Mouse (Mus musculus) kidney, postnatal 0 days (tissue): ENCODE data around the gene Zfp451. TPM values are rescaled to one million over a fixed set of nuclear protein-coding genes. Genes with fewer than 3 reads are reported as not detected.

Experiments
- ATAC-seq: fragments of 200-750 bp; cut with Nextera tagmentation; replicated peaks from 2 replicates; pipeline ENCODE4 v1.8.0; 2017; ENCODE audit warnings: low read depth, moderate number of reproducible peaks, moderate TSS enrichment, moderate library complexity; ENCODE audit not compliant: low FRiP score
- DNase-seq: peaks from one replicate; pipeline ENCODE4 v3.0.0-alpha.2; 2016; ENCODE audit warnings: low spot score
- H3K27ac ChIP-seq: fragments of 300-500 bp; sonication (generic); 2 replicates; pipeline ENCODE4 v1.5.1; 2014; ENCODE audit warnings: mild to moderate bottlenecking
- H3K27me3 ChIP-seq: fragments of 300-500 bp; sonication (generic); 2 replicates; pipeline ENCODE4 v1.6.1; 2014; ENCODE audit warnings: low read length, mixed read lengths; ENCODE audit not compliant: insufficient read depth
- H3K36me3 ChIP-seq: fragments of 300-500 bp; sonication (generic); 2 replicates; pipeline ENCODE4 v1.6.1; 2014; ENCODE audit warnings: low read length, mixed read lengths; ENCODE audit not compliant: insufficient read depth
- H3K4me1 ChIP-seq: fragments of 300-500 bp; sonication (generic); replicated peaks from 2 replicates; pipeline ENCODE4 v1.6.1; 2014; ENCODE audit warnings: antibody characterized with exemption, low read length, mixed read lengths; ENCODE audit not compliant: insufficient read depth
- H3K4me2 ChIP-seq: fragments of 300-500 bp; sonication (generic); 2 replicates; pipeline ENCODE4 v1.6.1; 2014; ENCODE audit warnings: mild to moderate bottlenecking, low read length, moderate library complexity, mixed read lengths
- H3K4me3 ChIP-seq: fragments of 300-500 bp; sonication (generic); replicated peaks from 2 replicates; pipeline ENCODE4 v1.5.1; 2014; ENCODE audit warnings: low read depth, low read length
- H3K9ac ChIP-seq: fragments of 300-500 bp; sonication (generic); 2 replicates; pipeline ENCODE4 v1.6.1; 2014; ENCODE audit warnings: low read depth, low read length
- H3K9me3 ChIP-seq: fragments of 300-500 bp; sonication (generic); replicated peaks from 2 replicates; pipeline ENCODE4 v1.6.1; 2016; ENCODE audit warnings: low read length, inconsistent platforms, mixed read lengths
- CTCF ChIP-seq: IDR thresholded peaks from 2 replicates; pipeline ENCODE4 v1.5.1; 2016; ENCODE audit warnings: antibody characterized with exemption, low read depth, mild to moderate bottlenecking, moderate library complexity
- WGBS: fragments of 180-500 bp; shearing (Covaris S2); extraction: QIAGEN DNeasy Blood & Tissue Kit; methylation state at CpG from one replicate; pipeline ENCODE4 v1.1.7; 2014; 5-methylcytosine and 5-hydroxymethylcytosine counted together
- polyA plus RNA-seq: library from polyadenylated mRNA; unstranded; fragments of >200 nt; fragmentation: Nextera tagmentation; extraction: Ambion mirVana; gene quantifications from 2 replicates; pipeline ENCODE4 v1.2.1, GENCODE M21; 2015

The Zfp451 gene
- polyA plus RNA-seq, 1 experiment from 2014 or later: 15.5 TPM

DNA sequence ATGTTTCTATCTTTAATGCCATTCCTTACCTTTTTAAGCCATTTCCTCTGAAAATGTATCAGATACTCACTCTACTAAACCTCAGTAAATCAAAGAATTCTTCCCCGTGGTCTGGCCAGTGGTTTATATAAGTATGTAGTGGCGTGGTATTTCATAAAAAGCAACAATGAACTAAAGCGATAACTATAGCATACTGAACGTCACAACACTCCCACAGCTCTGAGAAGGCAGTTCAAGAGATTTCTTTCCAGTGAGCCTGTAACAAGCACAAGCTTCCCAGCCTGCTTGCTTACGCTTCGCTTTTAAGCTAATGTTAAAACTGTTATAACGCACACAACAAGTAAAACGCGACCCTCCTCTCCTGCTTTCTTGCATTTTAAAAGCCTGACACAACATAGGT is 42.3 kb downstream of the Zfp451 start:
- Histone ChIP-seq H3K4me2 (no peak overlapping the region), H3K27ac (no peak overlapping the region), H3K36me3 (peaks cover 37% of the 10 kb centered on the region), H3K4me3 (no peak overlapping the region), H3K9me3 (no peaks in the 10 kb centered on the region), H3K9ac (no peak overlapping the region), H3K27me3 (no peaks in the 10 kb centered on the region), H3K4me1 (peaks cover 2% of the 10 kb centered on the region; the same call in 1 of the 2 replicates)
- WGBS: 92% methylated on average over 9 of the region's 9 CpGs
- no peak for DNase-seq
- no peak for ATAC-seq
- TF ChIP-seq CTCF: no peak

DNA sequence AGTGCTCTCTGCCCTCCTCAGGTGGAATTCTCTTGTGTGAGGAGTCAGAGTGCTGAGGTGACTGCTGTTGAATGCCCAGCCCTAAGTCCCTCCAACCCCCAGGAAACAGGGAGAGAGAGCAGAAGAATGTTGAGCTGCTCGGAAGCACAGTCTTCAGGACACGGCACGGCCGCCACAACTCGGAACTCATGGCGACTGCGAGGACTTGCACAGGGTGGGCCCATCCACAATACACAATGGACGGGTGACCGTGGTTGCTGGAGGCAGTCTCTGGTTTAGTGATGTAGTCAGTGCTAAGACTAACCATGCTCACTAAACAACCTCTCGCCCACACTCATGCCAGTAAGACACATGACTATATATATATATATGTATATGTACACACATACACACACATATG is 42.8 kb downstream of the Zfp451 start:
- H3K4me2 ChIP-seq: no peak overlapping the region
- 94% methylated on average over 10 of the region's 10 CpGs for WGBS

DNA sequence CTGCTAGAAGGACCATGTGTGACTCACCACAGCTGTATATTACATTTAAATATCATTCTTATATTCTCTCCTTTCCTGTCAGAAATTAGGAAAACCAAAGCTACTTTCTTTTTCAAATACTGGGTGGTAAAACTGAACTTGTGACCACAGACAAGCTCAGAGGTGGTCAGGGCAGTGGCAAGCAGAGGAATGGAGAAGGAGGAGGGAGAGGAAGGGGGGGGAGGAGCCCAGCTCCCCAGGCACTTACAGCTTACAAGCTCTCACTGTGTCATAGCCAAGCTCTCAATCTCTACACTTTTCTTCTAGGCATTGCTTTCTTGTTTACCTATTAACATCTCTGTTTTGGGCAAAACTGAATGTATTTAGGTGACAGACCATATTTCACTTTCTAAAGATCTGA is 45.6 kb downstream of the Zfp451 start:
- Histone ChIP-seq H3K27me3 (no peaks in the 10 kb centered on the region), H3K4me2 (no peak overlapping the region), H3K27ac (no peak overlapping the region), H3K9ac (no peak overlapping the region), H3K36me3 (peaks cover 28% of the 10 kb centered on the region), H3K9me3 (no peaks in the 10 kb centered on the region), H3K4me3 (no peak overlapping the region), H3K4me1 (peaks cover 3% of the 10 kb centered on the region; the same call in 1 of the 2 replicates)
- no peak for ATAC-seq
- no peak for DNase-seq
- no peak for TF ChIP-seq CTCF

More for the DNA sequence above, 42.8 kb downstream of the Zfp451 start:
- Histone ChIP-seq H3K36me3 (peaks cover 34% of the 10 kb centered on the region), H3K4me1 (peaks cover 3% of the 10 kb centered on the region; the same call in 1 of the 2 replicates), H3K4me3 (no peak overlapping the region), H3K9ac (no peak overlapping the region), H3K27me3 (no peaks in the 10 kb centered on the region), H3K27ac (no peak overlapping the region), H3K9me3 (no peaks in the 10 kb centered on the region)
- no peak for TF ChIP-seq CTCF
- ATAC-seq: no peak
- no peak for DNase-seq

DNA sequence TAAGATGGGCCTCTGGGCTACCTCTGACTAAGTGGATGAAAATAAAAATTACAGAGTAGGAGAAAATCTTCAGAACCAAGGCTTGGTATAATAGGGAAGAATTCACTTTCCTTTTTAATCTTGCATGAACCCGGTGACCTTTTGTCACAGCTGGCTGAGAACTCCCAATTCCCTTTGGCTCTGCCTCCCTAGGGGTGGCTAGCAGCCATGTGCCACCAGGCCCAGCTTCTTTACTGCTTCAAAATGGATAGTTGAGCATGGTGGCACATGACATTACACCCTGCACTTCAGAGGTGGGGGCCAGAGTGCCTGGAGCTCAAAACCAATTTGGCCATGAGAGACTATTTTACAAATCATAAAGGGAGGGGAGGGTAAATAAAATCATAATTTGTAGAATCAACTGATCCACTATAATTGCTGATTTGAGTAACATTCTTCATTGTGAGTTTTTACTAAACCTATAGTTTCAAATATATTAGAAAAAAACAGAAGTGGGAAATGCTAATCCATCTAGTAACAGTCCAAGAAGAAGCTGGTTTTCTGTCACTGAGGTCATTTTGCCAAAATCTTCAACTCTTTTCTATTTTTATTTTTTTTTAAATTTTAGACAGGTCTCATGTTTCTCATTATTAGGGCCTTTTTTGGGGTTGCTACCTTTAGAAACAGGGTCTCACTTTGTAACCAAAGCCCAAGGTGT is 46.2 kb downstream of the Zfp451 start:
- ATAC-seq (no peak), DNase-seq (no peak)
- no peaks in the 10 kb centered on the region for H3K9me3 ChIP-seq
- WGBS: 87% methylated on average over 1 of the region's 1 CpGs
- H3K27ac ChIP-seq: no peak overlapping the region
- peaks cover 3% of the 10 kb centered on the region; the same call in 1 of the 2 replicates for H3K4me1 ChIP-seq
- H3K27me3 ChIP-seq: no peaks in the 10 kb centered on the region
- TF ChIP-seq CTCF: no peak
- peaks cover 28% of the 10 kb centered on the region for H3K36me3 ChIP-seq
- no peak overlapping the region for H3K4me3 ChIP-seq
- H3K4me2 ChIP-seq: no peak overlapping the region
- no peak overlapping the region for H3K9ac ChIP-seq

DNA sequence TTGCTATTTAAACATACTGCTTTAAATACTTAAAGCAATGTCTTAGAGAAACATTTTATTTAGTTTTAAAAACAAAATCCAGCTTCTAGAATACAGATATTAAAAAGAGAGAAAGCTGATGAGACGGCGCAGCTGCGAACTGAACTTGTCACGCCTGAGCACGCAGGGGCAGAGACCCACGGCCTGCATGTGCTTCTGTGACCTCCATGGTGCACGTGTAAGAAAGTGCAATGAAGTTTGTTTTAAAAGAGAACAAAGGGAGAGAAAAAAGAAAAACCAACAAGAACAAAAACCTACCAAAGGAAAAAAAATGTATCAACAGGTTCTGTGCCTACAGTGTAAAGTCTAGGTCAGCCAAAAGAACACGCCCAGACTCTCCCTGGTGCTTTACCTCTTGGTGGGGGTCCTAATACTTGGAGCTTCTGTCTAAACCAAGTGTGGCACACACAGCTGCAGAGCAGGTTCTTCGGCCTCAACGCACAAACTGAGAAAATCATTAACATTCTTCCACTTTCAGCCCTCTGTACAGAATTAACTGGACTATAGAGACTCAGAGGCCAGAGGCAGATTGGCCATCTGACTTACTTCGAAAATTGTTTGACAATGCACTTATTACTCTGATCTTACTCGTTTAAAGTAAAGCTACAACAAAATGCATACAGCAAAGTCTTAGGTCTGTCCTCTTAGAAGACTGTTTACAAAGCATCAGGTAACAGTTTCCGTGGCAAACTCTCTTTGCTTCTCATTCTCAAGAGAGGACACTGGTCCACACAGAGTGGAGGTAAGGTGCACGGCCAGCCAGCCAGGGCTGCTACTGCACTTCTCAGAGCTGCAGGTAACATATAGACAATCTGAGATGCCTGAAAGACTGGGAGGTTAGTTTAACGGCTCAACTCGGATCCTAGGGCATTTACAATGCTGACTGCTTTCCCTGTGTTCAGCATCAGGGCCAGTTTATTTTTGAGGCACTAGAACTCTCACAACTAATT is 47.6 kb downstream of the Zfp451 start:
- ATAC-seq: peak; percentile 78
- H3K9me3 ChIP-seq: no peaks in the 10 kb centered on the region
- H3K27ac ChIP-seq: peak overlapping the region; percentile 73

DNA sequence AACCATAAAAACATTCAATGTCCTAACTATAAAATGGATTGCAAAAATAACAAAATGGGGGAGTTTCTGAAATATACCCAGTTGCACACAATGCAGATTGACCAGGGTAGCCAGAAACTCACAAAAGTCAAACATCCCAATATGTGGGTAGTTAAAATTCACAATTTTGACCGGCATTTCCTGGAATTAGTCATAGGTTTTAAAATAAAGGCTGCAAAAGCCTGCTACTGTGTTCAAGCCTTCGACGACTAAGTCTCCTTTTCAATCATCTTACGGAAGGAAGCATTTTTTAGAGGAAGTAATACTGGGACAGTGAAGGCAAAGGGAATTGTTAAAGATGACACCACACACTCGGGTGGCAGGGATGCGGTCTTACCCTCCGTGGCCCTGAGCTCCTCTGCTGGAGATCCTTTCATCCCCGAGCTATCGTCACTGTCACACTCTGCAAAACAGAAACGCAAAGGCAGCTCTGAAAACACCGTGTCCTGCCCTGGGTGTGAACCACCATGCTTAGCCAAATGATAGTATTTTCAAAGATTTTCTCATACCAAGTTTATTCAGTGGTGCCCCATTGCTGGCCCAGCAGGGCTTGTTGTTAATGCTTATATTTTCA is 48.8 kb downstream of the Zfp451 start:
- peaks cover 21% of the 10 kb centered on the region for H3K36me3 ChIP-seq
- WGBS: 89% methylated on average over 11 of the region's 11 CpGs
- no peak overlapping the region for H3K4me3 ChIP-seq
- H3K9me3 ChIP-seq: no peaks in the 10 kb centered on the region
- TF ChIP-seq CTCF: no peak
- H3K27ac ChIP-seq: no peak overlapping the region
- no peak overlapping the region for H3K4me2 ChIP-seq
- DNase-seq (no peak), ATAC-seq (no peak)
- no peak overlapping the region for H3K9ac ChIP-seq
- H3K4me1 ChIP-seq: peaks cover 3% of the 10 kb centered on the region; the same call in 1 of the 2 replicates
- H3K27me3 ChIP-seq: no peaks in the 10 kb centered on the region

More for the DNA sequence above, 47.6 kb downstream of the Zfp451 start:
- Histone ChIP-seq H3K9ac (no peak overlapping the region), H3K4me1 (peaks cover 3% of the 10 kb centered on the region; the same call in 1 of the 2 replicates), H3K4me3 (no peak overlapping the region), H3K36me3 (peaks cover 28% of the 10 kb centered on the region), H3K27me3 (no peaks in the 10 kb centered on the region), H3K4me2 (no peak overlapping the region)
- no peak for TF ChIP-seq CTCF
- no peak for DNase-seq
- WGBS: 62% methylated on average over 16 of the region's 16 CpGs
